ENCODE assay signal across 29 mouse cellular contexts in the genomic region with DNA sequence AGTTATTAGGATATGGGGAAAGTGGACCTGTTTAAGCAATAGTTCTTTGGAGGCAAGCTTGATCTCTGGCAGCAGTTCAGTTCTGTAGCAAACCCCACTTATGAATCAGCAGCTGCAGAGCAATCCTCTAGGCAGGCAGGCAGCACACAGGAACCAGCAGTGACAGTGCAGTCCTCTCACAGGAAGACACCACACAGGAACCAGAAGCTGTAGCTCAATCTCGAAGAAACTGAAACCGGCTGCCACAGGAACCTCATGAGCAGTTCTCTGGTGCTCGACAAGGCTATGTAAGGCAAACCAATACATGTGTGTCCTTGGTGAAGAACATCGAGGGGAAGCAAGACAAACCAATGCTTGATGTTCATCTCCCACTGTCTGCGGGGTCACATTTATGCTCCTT. TPM values are rescaled to one million over a fixed set of nuclear protein-coding genes. Genes with fewer than 3 reads are reported as not detected.
DNase-seq lines count a peak whose midpoint lies in the region; ATAC-seq and TF ChIP-seq lines count a peak whose summit lies in the region.
"Had no signal": no experiment of that assay in that cellular context is flagged by ENCODE, and none has a peak within 500 bp of the region (broad histone marks: within the 10 kb centered on the region; RNA-seq: fewer than 3 reads in every experiment).

No protein-coding gene starts in this region.

- no peak overlapping the region for H3K4me3 ChIP-seq in spleen, adult 2 months (ENCODE audit: extremely low read depth, insufficient read depth, insufficient read length)
- H3K4me3 ChIP-seq in CH12.LX (replicated peaks in 1 of 3; ENCODE audit: low read depth in 2 of 3, low read length in 2 of 3, poor library complexity in 1 of 3): no peak overlapping the region
- H3K4me3 ChIP-seq in forebrain, embryonic 12.5 days (replicated peaks): no peak overlapping the region
- H3K4me3 ChIP-seq in hindbrain, embryonic 16.5 days (ENCODE audit: low read length): no peak overlapping the region
- H3K4me3 ChIP-seq: embryonic facial prominence, embryonic 15.5 days; gastrocnemius, adult 2 months; hindbrain, embryonic 13.5 days; myocyte had no signal

- H3K79me2 ChIP-seq in CH12.LX (replicated peaks; ENCODE audit: control insufficient read depth, extremely low read depth, insufficient read depth, poor library complexity, severe bottlenecking): no peaks in the 10 kb centered on the region

- H3K36me3 ChIP-seq in spleen, adult 2 months (ENCODE audit: control insufficient read depth, insufficient read depth, low read length): no peaks in the 10 kb centered on the region
- H3K36me3 ChIP-seq in CH12.LX (replicated peaks in 1 of 2; ENCODE audit: control insufficient read depth in 1 of 2, insufficient read depth in 1 of 2, low read length in 1 of 2): peaks cover 0 to 12% of the 10 kb centered on the region in 2 experiments
- no peaks in the 10 kb centered on the region for H3K36me3 ChIP-seq in splenic B cell, adult 2 months (ENCODE audit: control insufficient read depth, insufficient read depth, low read length, poor library complexity, severe bottlenecking)
- H3K36me3 ChIP-seq in forebrain, embryonic 12.5 days (replicated peaks): no peaks in the 10 kb centered on the region
- no peaks in the 10 kb centered on the region for H3K36me3 ChIP-seq in hindbrain, embryonic 16.5 days (ENCODE audit: control insufficient read depth, insufficient read depth, low read length)
- H3K36me3 ChIP-seq: embryonic facial prominence, embryonic 15.5 days; hindbrain, embryonic 13.5 days had no signal

- no peaks in the 10 kb centered on the region for H3K27me3 ChIP-seq in spleen, adult 2 months (ENCODE audit: control insufficient read depth, insufficient read depth, low read length)
- H3K27me3 ChIP-seq in CH12.LX (replicated peaks): no peaks in the 10 kb centered on the region
- no peaks in the 10 kb centered on the region for H3K27me3 ChIP-seq in splenic B cell, adult 2 months (ENCODE audit: control insufficient read depth, insufficient read depth, low read length, poor library complexity, severe bottlenecking)
- H3K27me3 ChIP-seq in forebrain, embryonic 12.5 days: no peaks in the 10 kb centered on the region
- no peaks in the 10 kb centered on the region for H3K27me3 ChIP-seq in hindbrain, embryonic 16.5 days (replicated peaks; ENCODE audit: control insufficient read depth, insufficient read depth, low read length)
- H3K27me3 ChIP-seq: embryonic facial prominence, embryonic 15.5 days; hindbrain, embryonic 13.5 days had no signal

- 36% methylated on average over 5 of the region's 5 CpGs for WGBS in spleen, adult 2 months
- WGBS in forebrain, embryonic 12.5 days: 92% methylated on average over 5 of the region's 5 CpGs
- WGBS in hindbrain, embryonic 16.5 days: 91% methylated on average over 5 of the region's 5 CpGs

- TF ChIP-seq CTCF in spleen, adult 2 months (IDR thresholded peaks at IDR 0.05; ENCODE audit: extremely low read depth, insufficient read depth, insufficient read length, insufficient replicate concordance): no peak
- no peak for TF ChIP-seq CTCF in CH12.LX (conservative IDR thresholded peaks at IDR 0.05 in 1 of 2, IDR thresholded peaks at IDR 0.05 in 1 of 2; ENCODE audit: low read depth in 2 of 2, low read length in 2 of 2)

- peak overlapping the region; percentile 17; the same call in 1 of the 2 replicates for H3K27ac ChIP-seq in spleen, adult 2 months (ENCODE audit: insufficient read depth, low read length)
- no peak overlapping the region for H3K27ac ChIP-seq in CH12.LX (ENCODE audit: insufficient read depth, low read depth)
- H3K27ac ChIP-seq in forebrain, embryonic 12.5 days: no peak overlapping the region
- H3K27ac ChIP-seq in hindbrain, embryonic 16.5 days (ENCODE audit: low read depth, low read length): no peak overlapping the region
- H3K27ac ChIP-seq: embryonic facial prominence, embryonic 15.5 days; gastrocnemius, adult 2 months; hindbrain, embryonic 13.5 days; macrophage had no signal

- TF ChIP-seq EP300 in CH12.LX (IDR thresholded peaks at IDR 0.05; ENCODE audit: low read length): no peak

- H3K4me2 ChIP-seq in CH12.LX (ENCODE audit: insufficient read depth, low read depth, poor library complexity, severe bottlenecking): no peak overlapping the region
- H3K4me2 ChIP-seq in forebrain, embryonic 12.5 days: no peak overlapping the region
- no peak overlapping the region for H3K4me2 ChIP-seq in hindbrain, embryonic 16.5 days (ENCODE audit: low read length)
- H3K4me2 ChIP-seq: embryonic facial prominence, embryonic 15.5 days; heart, embryonic 11.5 days; hindbrain, embryonic 13.5 days; liver, embryonic 11.5 days had no signal

- H3K9me3 ChIP-seq in CH12.LX (replicated peaks; ENCODE audit: low read length): peaks cover 19% of the 10 kb centered on the region
- H3K9me3 ChIP-seq in forebrain, embryonic 12.5 days: no peaks in the 10 kb centered on the region
- H3K9me3 ChIP-seq in hindbrain, embryonic 16.5 days (ENCODE audit: control insufficient read depth, low read length): no peaks in the 10 kb centered on the region
- H3K9me3 ChIP-seq: embryonic facial prominence, embryonic 15.5 days had no signal

- ATAC-seq in hematopoietic stem cell, adult 5-6 weeks (replicated peaks in 1 of 2; ENCODE audit: insufficient read depth in 1 of 2, low FRiP score in 2 of 2, low TSS enrichment in 1 of 2, low read depth in 1 of 2, poor library complexity in 2 of 2, severe bottlenecking in 2 of 2): peak; percentile 32 to 35; a peak in 1 of 4 replicates
- no peak for ATAC-seq in forebrain, embryonic 12.5 days (ENCODE audit: low FRiP score)
- no peak for ATAC-seq in hindbrain, embryonic 16.5 days
- ATAC-seq: intestine, embryonic 16.5 days had no signal

- dilution Hi-C loops in CH12.LX (cut with MboI; ENCODE audit: extremely low pct_ligation_motif_present, extremely low pct_unique_long_range_greater_than_20kb, low sequenced_read_pairs): no loop called here

- no peak overlapping the region for H3K9ac ChIP-seq in CH12.LX (ENCODE audit: insufficient read depth, low read depth)
- no peak overlapping the region for H3K9ac ChIP-seq in forebrain, embryonic 12.5 days
- H3K9ac ChIP-seq in hindbrain, embryonic 16.5 days (ENCODE audit: low read depth, low read length): no peak overlapping the region
- H3K9ac ChIP-seq: embryonic facial prominence, embryonic 15.5 days; hindbrain, embryonic 13.5 days had no signal

- H3K4me1 ChIP-seq in spleen, adult 2 months (ENCODE audit: control insufficient read depth, insufficient read depth, insufficient read length): peaks cover 15% of the 10 kb centered on the region; the same call in 1 of the 2 replicates
- peaks cover 14 to 50% of the 10 kb centered on the region in 2 experiments; a peak in 3 of 4 replicates for H3K4me1 ChIP-seq in CH12.LX (ENCODE audit: control insufficient read depth in 1 of 2, insufficient read depth in 2 of 2)
- H3K4me1 ChIP-seq in forebrain, embryonic 12.5 days: peaks cover 12% of the 10 kb centered on the region
- H3K4me1 ChIP-seq in hindbrain, embryonic 16.5 days (ENCODE audit: control insufficient read depth, insufficient read depth, low read depth, low read length): no peaks in the 10 kb centered on the region
- H3K4me1 ChIP-seq: embryonic facial prominence, embryonic 15.5 days; hindbrain, embryonic 13.5 days had no signal

- DNase-seq in spleen, adult 2 months (ENCODE audit: low read depth in 1 of 2, low spot score in 2 of 2): peak; percentile 54 to 57
- no peak for DNase-seq in spleen, adult 12 weeks (ENCODE audit: low spot score)
- peak; percentile 41 for DNase-seq in CH12.LX (ENCODE audit: extremely low read depth)
- DNase-seq in splenic B cell, adult 2 months (ENCODE audit: low read depth, low spot score): peak; percentile 78
- DNase-seq: adrenal gland, postnatal 10 days; cerebellum, postnatal 10 days; embryo, embryonic 11 days; gastrocnemius, adult 2 months; heart, postnatal 10 days; kidney, postnatal 4 days; lung, adult 18-20 months; midbrain, embryonic 14.5 days; right cerebral cortex, postnatal 14 days; thymus, adult 18-20 months had no signal

- no peak for TF ChIP-seq RAD21 in CH12.LX (IDR thresholded peaks at IDR 0.05; ENCODE audit: low read depth, low read length)

- no peak; the same call in 1 of the 2 replicates for TF ChIP-seq POLR2A in spleen, adult 2 months (IDR thresholded peaks at IDR 0.05; ENCODE audit: low read depth, low read length)
- no peak for TF ChIP-seq POLR2A in CH12.LX (IDR thresholded peaks at IDR 0.05; ENCODE audit: low read depth, low read length)

- in situ Hi-C loops in CH12.LX (cut with MboI; ENCODE audit: low pct_ligation_motif_present, low pct_unique_long_range_greater_than_20kb, low sequenced_read_pairs): no loop called here

RNA-seq across cellular contexts. Expression of a gene that starts 6.8 kb away (rescaled TPM):
- 60.3 and 73.9 TPM in 2 replicates for polyA plus RNA-seq in spleen, adult 2 months (2012; rRNA removed)
- total RNA-seq in CH12.LX (2012; rRNA removed) (38.5 and 40.3 TPM in 2 replicates), CH12.LX (2014; rRNA removed) (35.7 and 42.6 TPM in 2 replicates)
- polyA plus RNA-seq in CH12.LX (2012; ENCODE audit: insufficient read length, low read depth): 33.7 and 36.6 TPM in 2 replicates
- total RNA-seq in hematopoietic stem cell, adult 5-6 weeks (2017): 33.8 and 36.4 TPM in 2 replicates
- 20.2 and 20.6 TPM in 2 replicates for polyA plus RNA-seq in forebrain, embryonic 12.5 days (2016; fragmentation: Nextera tagmentation; extraction: Ambion mirVana)
- polyA plus RNA-seq in hindbrain, embryonic 16.5 days (2015; fragmentation: Nextera tagmentation; extraction: Ambion mirVana): 23.1 and 26.0 TPM in 2 replicates

RNA-seq across cellular contexts. Expression of a gene that starts 7.1 kb away (rescaled TPM):
- polyA plus RNA-seq in spleen, adult 2 months (2012; rRNA removed): 268 and 290 TPM in 2 replicates
- 132 and 143 TPM in 2 replicates for total RNA-seq in CH12.LX (2012; rRNA removed)
- total RNA-seq in CH12.LX (2014; rRNA removed): 139 and 141 TPM in 2 replicates
- 199 and 234 TPM in 2 replicates for polyA plus RNA-seq in CH12.LX (2012; ENCODE audit: insufficient read length, low read depth)
- total RNA-seq in hematopoietic stem cell, adult 5-6 weeks (2017): not detected in 2 replicates
- polyA plus RNA-seq in forebrain, embryonic 12.5 days (2016; fragmentation: Nextera tagmentation; extraction: Ambion mirVana): 0.40 TPM in 1 of 2 replicates, not detected in the other
- polyA plus RNA-seq in hindbrain, embryonic 16.5 days (2015; fragmentation: Nextera tagmentation; extraction: Ambion mirVana): not detected in 2 replicates
- total RNA-seq: gastrocnemius, adult 2 months; layer of hippocampus, postnatal 14 days had no signal
- polyA plus RNA-seq: heart, embryonic 11.5 days; hindbrain, embryonic 13.5 days; kidney, embryonic 14.5 days; limb, embryonic 11.5 days; liver, embryonic 11.5 days; midbrain, embryonic 14.5 days; neural tube, embryonic 14.5 days; stomach, embryonic 14.5 days had no signal

RNA-seq across cellular contexts. Expression of a gene that starts 25.2 kb away (rescaled TPM):
- 9.0 and 10.7 TPM in 2 replicates for polyA plus RNA-seq in spleen, adult 2 months (2012; rRNA removed)
- 7.8 and 8.8 TPM in 2 replicates for total RNA-seq in CH12.LX (2012; rRNA removed)
- total RNA-seq in CH12.LX (2014; rRNA removed): 15.0 and 16.8 TPM in 2 replicates
- polyA plus RNA-seq in CH12.LX (2012; ENCODE audit: insufficient read length, low read depth): 13.0 and 13.9 TPM in 2 replicates
- 13.6 and 14.4 TPM in 2 replicates for total RNA-seq in hematopoietic stem cell, adult 5-6 weeks (2017)
- polyA plus RNA-seq in forebrain, embryonic 12.5 days (2016; fragmentation: Nextera tagmentation; extraction: Ambion mirVana): 3.9 and 4.6 TPM in 2 replicates
- polyA plus RNA-seq in hindbrain, embryonic 16.5 days (2015; fragmentation: Nextera tagmentation; extraction: Ambion mirVana): 2.1 and 2.3 TPM in 2 replicates

RNA-seq across cellular contexts. Expression of a gene that starts 41.2 kb away (rescaled TPM):
- polyA plus RNA-seq in spleen, adult 2 months (2012; rRNA removed): 2.4 and 2.6 TPM in 2 replicates
- total RNA-seq in CH12.LX (2012; rRNA removed): 0.25 and 0.38 TPM in 2 replicates
- not detected in 2 replicates for total RNA-seq in CH12.LX (2014; rRNA removed)
- 0.74 and 0.75 TPM in 2 replicates for polyA plus RNA-seq in CH12.LX (2012; ENCODE audit: insufficient read length, low read depth)
- total RNA-seq in hematopoietic stem cell, adult 5-6 weeks (2017): 0.30 TPM in 1 of 2 replicates, not detected in the other
- polyA plus RNA-seq in forebrain, embryonic 12.5 days (2016; fragmentation: Nextera tagmentation; extraction: Ambion mirVana): 0.23 and 0.43 TPM in 2 replicates
- polyA plus RNA-seq in hindbrain, embryonic 16.5 days (2015; fragmentation: Nextera tagmentation; extraction: Ambion mirVana): 0.56 and 14.3 TPM in 2 replicates
- polyA plus RNA-seq: macrophage; stomach, embryonic 14.5 days had no signal

RNA-seq across cellular contexts. Expression of a gene that starts 44.5 kb away (rescaled TPM):
- polyA plus RNA-seq in spleen, adult 2 months (2012; rRNA removed): 115 and 208 TPM in 2 replicates
- total RNA-seq in CH12.LX (2012; rRNA removed) (38.4 and 42.6 TPM in 2 replicates), CH12.LX (2014; rRNA removed) (36.4 and 45.3 TPM in 2 replicates)
- 37.8 and 61.7 TPM in 2 replicates for polyA plus RNA-seq in CH12.LX (2012; ENCODE audit: insufficient read length, low read depth)
- 8.6 and 11.3 TPM in 2 replicates for total RNA-seq in hematopoietic stem cell, adult 5-6 weeks (2017)
- 55.8 and 64.9 TPM in 2 replicates for polyA plus RNA-seq in forebrain, embryonic 12.5 days (2016; fragmentation: Nextera tagmentation; extraction: Ambion mirVana)
- 98.1 and 98.9 TPM in 2 replicates for polyA plus RNA-seq in hindbrain, embryonic 16.5 days (2015; fragmentation: Nextera tagmentation; extraction: Ambion mirVana)

Comparison
In these comparisons a context has a peak if more than half of its experiments do, and no peak if none do; other contexts are left out.
1. ATAC-seq: peak in hematopoietic stem cell, adult 5-6 weeks (2 of 2); none in forebrain, embryonic 12.5 days (single experiment) and hindbrain, embryonic 16.5 days (single experiment).
2. RNA of a gene that starts 7.1 kb away (polyA plus RNA-seq): 268 to 290 TPM in spleen, adult 2 months and 199 to 234 TPM in CH12.LX; not detected in hindbrain, embryonic 16.5 days and 0.40 TPM in forebrain, embryonic 12.5 days; every median in the first group is over 100 times any median in the second.